Mouse (Mus musculus): Measurements from ENCODE around the gene Lrrc58. TPM values are rescaled to one million over a fixed set of nuclear protein-coding genes. Genes with fewer than 3 reads are reported as not detected.

Gene Lrrc58
- polyA plus RNA-seq, 1 experiment, result 4.8 TPM

DNA sequence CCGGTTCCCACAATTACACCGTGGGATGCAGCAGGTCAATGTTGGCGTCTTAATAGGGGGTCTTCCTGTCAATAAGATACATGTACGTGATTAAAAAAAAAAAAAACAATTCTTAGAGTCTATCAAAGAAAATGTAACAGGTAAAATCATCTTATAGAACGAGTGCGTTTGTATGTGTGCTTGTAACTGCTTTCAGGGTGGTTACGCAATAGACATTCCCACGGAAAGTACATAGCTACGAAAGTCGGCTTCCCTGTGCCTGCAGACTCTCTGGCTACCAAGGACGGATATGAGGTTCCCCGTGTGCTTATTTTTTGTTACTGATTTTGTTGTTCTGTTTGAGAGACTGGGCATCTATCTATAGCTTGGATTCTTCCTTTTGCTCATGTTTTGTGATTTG lies 24.4 kb upstream of the Lrrc58 start:
- H3K36me3 ChIP-seq (ENCODE audit: control insufficient read depth, insufficient read depth, low read length), result no peaks in the 10 kb centered on the region
- H3K27me3 ChIP-seq (ENCODE audit: control insufficient read depth, insufficient read depth, low read length), result no peaks in the 10 kb centered on the region
- DNase-seq (ENCODE audit: low read depth in 1 of 2, low spot score in 2 of 2), result no peak
- H3K27ac ChIP-seq (ENCODE audit: insufficient read depth, low read length), result no peak overlapping the region
- H3K4me1 ChIP-seq (ENCODE audit: control insufficient read depth, insufficient read depth, insufficient read length), result no peaks in the 10 kb centered on the region
- TF ChIP-seq POLR2A (IDR thresholded peaks at IDR 0.05; ENCODE audit: low read depth, low read length), result no peak
- TF ChIP-seq CTCF (IDR thresholded peaks at IDR 0.05; ENCODE audit: extremely low read depth, insufficient read depth, insufficient read length, insufficient replicate concordance), result no peak
- 88% methylated on average over 12 of the region's 12 CpGs for WGBS
- H3K4me3 ChIP-seq (ENCODE audit: extremely low read depth, insufficient read depth, insufficient read length), result no peak overlapping the region

- DNase-seq (ENCODE audit: low read depth in 1 of 2, low spot score in 2 of 2), result no peak
Measured at GRCm38 (mm10) chr16:37845202-37845925, 22.8 kb upstream of the Lrrc58 start.

GRCm38 (mm10) chr16:37847081-37847480 lies 21.1 kb upstream of the Lrrc58 start:
- Histone ChIP-seq H3K4me3 (ENCODE audit: extremely low read depth, insufficient read depth, insufficient read length) (no peak overlapping the region), H3K27ac (ENCODE audit: insufficient read depth, low read length) (no peak overlapping the region), H3K36me3 (ENCODE audit: control insufficient read depth, insufficient read depth, low read length) (no peaks in the 10 kb centered on the region), H3K27me3 (ENCODE audit: control insufficient read depth, insufficient read depth, low read length) (no peaks in the 10 kb centered on the region), H3K4me1 (ENCODE audit: control insufficient read depth, insufficient read depth, insufficient read length) (no peaks in the 10 kb centered on the region)
- WGBS, result 76% methylated on average over 3 of the region's 3 CpGs
- no peak for TF ChIP-seq POLR2A (IDR thresholded peaks at IDR 0.05; ENCODE audit: low read depth, low read length)
- no peak for TF ChIP-seq CTCF (IDR thresholded peaks at IDR 0.05; ENCODE audit: extremely low read depth, insufficient read depth, insufficient read length, insufficient replicate concordance)
- DNase-seq (ENCODE audit: low read depth in 1 of 2, low spot score in 2 of 2), result no peak

More at GRCm38 (mm10) chr16:37845202-37845925, 22.8 kb upstream of the Lrrc58 start:
- no peak overlapping the region for H3K27ac ChIP-seq (ENCODE audit: insufficient read depth, low read length)
- WGBS, result 74% methylated on average over 7 of the region's 7 CpGs
- H3K36me3 ChIP-seq (ENCODE audit: control insufficient read depth, insufficient read depth, low read length), result no peaks in the 10 kb centered on the region
- H3K27me3 ChIP-seq (ENCODE audit: control insufficient read depth, insufficient read depth, low read length), result no peaks in the 10 kb centered on the region
- H3K4me1 ChIP-seq (ENCODE audit: control insufficient read depth, insufficient read depth, insufficient read length), result no peaks in the 10 kb centered on the region
- no peak overlapping the region for H3K4me3 ChIP-seq (ENCODE audit: extremely low read depth, insufficient read depth, insufficient read length)
- no peak for TF ChIP-seq POLR2A (IDR thresholded peaks at IDR 0.05; ENCODE audit: low read depth, low read length)
- no peak for TF ChIP-seq CTCF (IDR thresholded peaks at IDR 0.05; ENCODE audit: extremely low read depth, insufficient read depth, insufficient read length, insufficient replicate concordance)

DNA sequence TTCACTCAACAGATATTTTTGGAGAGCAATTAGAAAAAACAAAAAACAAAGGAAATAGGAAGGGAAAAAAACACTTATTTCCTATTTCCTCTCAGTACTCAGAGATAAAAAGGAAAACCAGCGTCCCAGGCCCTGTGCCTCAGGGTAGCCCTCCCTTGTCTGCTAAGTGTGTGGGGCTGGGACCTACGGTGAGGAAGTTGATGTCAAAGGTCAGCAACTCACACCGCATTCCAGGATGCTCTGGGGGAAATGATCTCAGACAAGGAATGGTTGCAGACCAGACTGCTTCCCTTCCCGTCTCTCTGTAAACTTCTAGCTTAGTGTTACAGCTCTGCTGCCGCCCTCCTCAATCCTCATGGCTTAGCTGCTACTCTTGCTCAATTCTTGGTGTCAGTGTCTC lies 16.8 kb upstream of the Lrrc58 start:
- DNase-seq (ENCODE audit: low read depth in 1 of 2, low spot score in 2 of 2), result no peak
- no peak for TF ChIP-seq POLR2A (IDR thresholded peaks at IDR 0.05; ENCODE audit: low read depth, low read length)
- Histone ChIP-seq H3K4me3 (ENCODE audit: extremely low read depth, insufficient read depth, insufficient read length) (no peak overlapping the region), H3K4me1 (ENCODE audit: control insufficient read depth, insufficient read depth, insufficient read length) (no peaks in the 10 kb centered on the region), H3K27me3 (ENCODE audit: control insufficient read depth, insufficient read depth, low read length) (no peaks in the 10 kb centered on the region), H3K36me3 (ENCODE audit: control insufficient read depth, insufficient read depth, low read length) (no peaks in the 10 kb centered on the region), H3K27ac (ENCODE audit: insufficient read depth, low read length) (no peak overlapping the region)
- 59% methylated on average over 5 of the region's 5 CpGs for WGBS

DNA sequence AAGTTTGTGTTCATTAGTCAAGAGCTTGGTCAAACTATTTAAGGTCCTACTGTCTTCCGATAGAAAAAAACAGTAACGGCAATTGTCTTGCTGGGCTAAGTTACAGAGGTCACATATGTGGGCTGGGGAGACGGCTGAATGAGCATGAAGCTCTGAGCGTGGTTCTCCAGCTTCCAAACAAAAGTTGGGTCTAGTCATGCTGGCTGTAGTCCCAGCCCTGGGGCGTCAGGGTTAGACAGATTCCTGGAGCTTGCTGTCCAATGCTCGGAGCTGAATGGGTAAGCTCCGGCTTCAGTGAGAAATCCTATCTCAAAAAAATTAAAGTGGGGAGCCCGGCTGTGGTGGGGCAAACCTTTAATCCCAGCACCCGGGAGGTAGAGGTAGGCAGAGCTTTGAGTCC lies 14.9 kb upstream of the Lrrc58 start:
- no peaks in the 10 kb centered on the region for H3K27me3 ChIP-seq (ENCODE audit: control insufficient read depth, insufficient read depth, low read length)
- no peak overlapping the region for H3K27ac ChIP-seq (ENCODE audit: insufficient read depth, low read length)
- TF ChIP-seq POLR2A (IDR thresholded peaks at IDR 0.05; ENCODE audit: low read depth, low read length) (no peak), CTCF (IDR thresholded peaks at IDR 0.05; ENCODE audit: extremely low read depth, insufficient read depth, insufficient read length, insufficient replicate concordance) (no peak)
- 84% methylated on average over 9 of the region's 9 CpGs for WGBS
- no peaks in the 10 kb centered on the region for H3K36me3 ChIP-seq (ENCODE audit: control insufficient read depth, insufficient read depth, low read length)
- H3K4me3 ChIP-seq (ENCODE audit: extremely low read depth, insufficient read depth, insufficient read length), result no peak overlapping the region
- H3K4me1 ChIP-seq (ENCODE audit: control insufficient read depth, insufficient read depth, insufficient read length), result no peaks in the 10 kb centered on the region
- DNase-seq (ENCODE audit: low read depth in 1 of 2, low spot score in 2 of 2), result no peak

- H3K27me3 ChIP-seq (ENCODE audit: control insufficient read depth, insufficient read depth, low read length), result no peaks in the 10 kb centered on the region
- H3K4me1 ChIP-seq (ENCODE audit: control insufficient read depth, insufficient read depth, insufficient read length), result no peaks in the 10 kb centered on the region
- no peaks in the 10 kb centered on the region for H3K36me3 ChIP-seq (ENCODE audit: control insufficient read depth, insufficient read depth, low read length)
- no peak overlapping the region for H3K4me3 ChIP-seq (ENCODE audit: extremely low read depth, insufficient read depth, insufficient read length)
- no peak overlapping the region for H3K27ac ChIP-seq (ENCODE audit: insufficient read depth, low read length)
- 85% methylated on average over 14 of the region's 14 CpGs for WGBS
- TF ChIP-seq CTCF (IDR thresholded peaks at IDR 0.05; ENCODE audit: extremely low read depth, insufficient read depth, insufficient read length, insufficient replicate concordance), result no peak
- no peak for TF ChIP-seq POLR2A (IDR thresholded peaks at IDR 0.05; ENCODE audit: low read depth, low read length)
- DNase-seq (ENCODE audit: low read depth in 1 of 2, low spot score in 2 of 2), result no peak
Measured at GRCm38 (mm10) chr16:37854054-37854453, 14.1 kb upstream of the Lrrc58 start.

- no peak for TF ChIP-seq CTCF (IDR thresholded peaks at IDR 0.05; ENCODE audit: extremely low read depth, insufficient read depth, insufficient read length, insufficient replicate concordance)
- TF ChIP-seq POLR2A (IDR thresholded peaks at IDR 0.05; ENCODE audit: low read depth, low read length), result no peak
Measured at GRCm38 (mm10) chr16:37854593-37854992, 13.6 kb upstream of the Lrrc58 start.

More at GRCm38 (mm10) chr16:37854593-37854992, 13.6 kb upstream of the Lrrc58 start:
- no peak for DNase-seq (ENCODE audit: low read depth in 1 of 2, low spot score in 2 of 2)
- WGBS, result 51% methylated on average over 5 of the region's 5 CpGs
- Histone ChIP-seq H3K27me3 (ENCODE audit: control insufficient read depth, insufficient read depth, low read length) (no peaks in the 10 kb centered on the region), H3K36me3 (ENCODE audit: control insufficient read depth, insufficient read depth, low read length) (no peaks in the 10 kb centered on the region), H3K4me1 (ENCODE audit: control insufficient read depth, insufficient read depth, insufficient read length) (no peaks in the 10 kb centered on the region), H3K4me3 (ENCODE audit: extremely low read depth, insufficient read depth, insufficient read length) (no peak overlapping the region), H3K27ac (ENCODE audit: insufficient read depth, low read length) (no peak overlapping the region)

Measured in spleen, adult 2 months (tissue).